13 mouse cellular contexts compared by ENCODE assay signal in the genomic region with DNA sequence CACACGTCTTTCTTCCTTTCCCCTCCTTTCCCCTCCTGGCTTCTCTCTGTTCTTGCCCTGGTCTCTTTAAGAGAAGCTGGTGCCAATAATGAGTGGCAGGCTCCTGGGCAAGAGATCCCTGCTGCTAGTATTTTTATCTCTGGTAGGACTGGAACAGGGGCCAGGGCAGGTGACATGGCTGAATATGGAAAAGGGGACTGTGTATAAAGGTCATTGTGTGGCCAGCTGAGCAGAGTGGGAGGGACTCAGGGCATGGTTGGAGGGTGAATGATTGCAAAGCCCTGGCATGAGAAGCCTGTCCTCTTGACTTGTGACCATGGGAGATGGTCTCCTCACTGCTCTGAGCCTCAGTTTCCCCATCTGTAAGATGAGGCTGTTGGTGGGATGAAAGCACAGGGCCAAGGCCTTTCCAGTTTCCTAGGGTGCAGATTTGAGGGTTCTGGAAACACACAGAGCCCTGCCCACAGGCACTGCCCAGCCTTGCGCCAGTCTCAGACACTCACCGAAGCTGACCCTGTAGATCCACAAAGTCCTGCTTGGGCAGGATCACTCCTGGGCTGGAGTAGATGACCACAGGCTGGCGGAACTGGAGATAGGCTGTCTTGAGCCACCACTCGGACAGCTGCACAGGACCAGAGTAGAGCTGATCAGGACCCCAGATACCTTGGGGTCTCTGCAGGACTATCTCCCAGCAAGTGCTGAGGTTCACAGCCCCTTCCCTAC. TPM values are rescaled to one million over a fixed set of nuclear protein-coding genes. Genes with fewer than 3 reads are reported as not detected.
A peak's percentile ranks its signal among the peaks of the same experiment; 100 is the strongest.
DNase-seq lines count a peak whose midpoint lies in the region; ATAC-seq and TF ChIP-seq lines count a peak whose summit lies in the region.
"Had no signal": no experiment of that assay in that cellular context is flagged by ENCODE, and none has a peak within 500 bp of the region (broad histone marks: within the 10 kb centered on the region; RNA-seq: fewer than 3 reads in every experiment).

No protein-coding gene starts in this region.

- peaks cover 10% of the 10 kb centered on the region; the same call in 1 of the 2 replicates for H3K4me1 ChIP-seq in kidney, adult 2 months (ENCODE audit: control insufficient read depth, insufficient read depth, low read length)
- 0 out of 2 replicates have a peak, but pooled peaks cover under 1% of the 10 kb centered on the region for H3K4me1 ChIP-seq in kidney, embryonic 14.5 days (ENCODE audit: control insufficient read depth, insufficient read depth, low read length)
- H3K4me1 ChIP-seq in heart, embryonic 16.5 days (ENCODE audit: control insufficient read depth, insufficient read depth, low read length), result peaks cover 29% of the 10 kb centered on the region
- peaks cover 20% of the 10 kb centered on the region for H3K4me1 ChIP-seq in midbrain, embryonic 15.5 days

- no peak overlapping the region for H3K4me3 ChIP-seq in kidney, adult 2 months (ENCODE audit: insufficient read depth, low read depth, low read length)
- no peak overlapping the region for H3K4me3 ChIP-seq in kidney, embryonic 14.5 days (ENCODE audit: low read length)
- H3K4me3 ChIP-seq in heart, embryonic 16.5 days (ENCODE audit: low read length), result no peak overlapping the region
- no peak overlapping the region for H3K4me3 ChIP-seq in midbrain, embryonic 15.5 days
- H3K4me3 ChIP-seq: forebrain, embryonic 15.5 days; limb, embryonic 15.5 days had no signal

- no peak for ATAC-seq in kidney, embryonic 14.5 days (ENCODE audit: low FRiP score, low TSS enrichment)
- ATAC-seq in heart, embryonic 16.5 days (replicated peaks; ENCODE audit: extremely low read depth, insufficient read depth, low FRiP score), result peak; percentile 82
- ATAC-seq in midbrain, embryonic 15.5 days (replicated peaks), result no peak
- ATAC-seq: forebrain, embryonic 15.5 days had no signal

- no peak overlapping the region for H3K4me2 ChIP-seq in kidney, embryonic 14.5 days (replicated peaks; ENCODE audit: low read depth, low read length)
- peak overlapping the region; percentile 36; the same call in 1 of the 2 replicates for H3K4me2 ChIP-seq in heart, embryonic 16.5 days (ENCODE audit: low read depth, low read length)
- no peak overlapping the region for H3K4me2 ChIP-seq in midbrain, embryonic 15.5 days
- H3K4me2 ChIP-seq: forebrain, embryonic 15.5 days; limb, embryonic 15.5 days had no signal

- peak overlapping the region; percentile 15; the same call in 1 of the 2 replicates for H3K27ac ChIP-seq in kidney, adult 2 months (ENCODE audit: insufficient read depth, low read depth, low read length)
- H3K27ac ChIP-seq in kidney, embryonic 14.5 days (ENCODE audit: low read depth, low read length), result no peak overlapping the region
- H3K27ac ChIP-seq in heart, embryonic 16.5 days (ENCODE audit: low read length), result peak overlapping the region; percentile 92
- H3K27ac ChIP-seq in midbrain, embryonic 15.5 days, result no peak overlapping the region
- H3K27ac ChIP-seq: forebrain, embryonic 15.5 days; limb, embryonic 15.5 days had no signal

- 57% methylated on average over 5 of the region's 5 CpGs for WGBS in kidney, adult 2 months
- WGBS in kidney, embryonic 14.5 days, result 84% methylated on average over 5 of the region's 5 CpGs
- WGBS in heart, embryonic 16.5 days, result 78% methylated on average over 5 of the region's 5 CpGs
- WGBS in midbrain, embryonic 15.5 days, result 94% methylated on average over 5 of the region's 5 CpGs

- TF ChIP-seq POLR2A in kidney, adult 2 months (IDR thresholded peaks at IDR 0.05; ENCODE audit: low read depth, low read length), result no peak

- no peaks in the 10 kb centered on the region for H3K36me3 ChIP-seq in kidney, adult 2 months (ENCODE audit: control insufficient read depth, insufficient read depth, low read length)
- H3K36me3 ChIP-seq in kidney, embryonic 14.5 days (ENCODE audit: control insufficient read depth, insufficient read depth, low read length), result peaks cover 34% of the 10 kb centered on the region
- peaks cover 35% of the 10 kb centered on the region for H3K36me3 ChIP-seq in heart, embryonic 16.5 days (ENCODE audit: control insufficient read depth, insufficient read depth)
- H3K36me3 ChIP-seq in midbrain, embryonic 15.5 days (replicated peaks), result peaks cover 30% of the 10 kb centered on the region

- no peak overlapping the region for H3K9ac ChIP-seq in kidney, embryonic 14.5 days (ENCODE audit: low read depth, low read length)
- peak overlapping the region; percentile 28; the same call in 1 of the 2 replicates for H3K9ac ChIP-seq in heart, embryonic 16.5 days (ENCODE audit: low read length)
- no peak overlapping the region for H3K9ac ChIP-seq in midbrain, embryonic 15.5 days
- H3K9ac ChIP-seq: forebrain, embryonic 15.5 days had no signal

- no peaks in the 10 kb centered on the region for H3K9me3 ChIP-seq in kidney, embryonic 14.5 days (ENCODE audit: control insufficient read depth, low read length)
- H3K9me3 ChIP-seq in heart, embryonic 16.5 days (replicated peaks; ENCODE audit: control insufficient read depth, low read length), result no peaks in the 10 kb centered on the region
- H3K9me3 ChIP-seq in midbrain, embryonic 15.5 days, result no peaks in the 10 kb centered on the region
- H3K9me3 ChIP-seq: forebrain, embryonic 15.5 days; limb, embryonic 15.5 days had no signal

- no peak for TF ChIP-seq CTCF in kidney, adult 2 months (conservative IDR thresholded peaks at IDR 0.05; ENCODE audit: insufficient read depth, insufficient read length, low read depth, low read length)

- DNase-seq in adrenal gland, adult 2 months, result peak; percentile 59
- DNase-seq in adrenal gland, adult 8-10 months, result no peak
- DNase-seq in kidney, adult 2 months, result peak; percentile 84
- DNase-seq in kidney, postnatal 25 days, result peak; percentile 66 to 89
- DNase-seq in urinary bladder, adult 18-20 months (ENCODE audit: low spot score in 2 of 2), result no peak
- DNase-seq: adrenal gland, postnatal 25 days; cerebellum, adult 11 months; layer of hippocampus, postnatal 36 days had no signal

- no peaks in the 10 kb centered on the region for H3K27me3 ChIP-seq in kidney, adult 2 months (replicated peaks; ENCODE audit: control insufficient read depth, insufficient read depth, low read length)
- no peaks in the 10 kb centered on the region for H3K27me3 ChIP-seq in kidney, embryonic 14.5 days (ENCODE audit: control insufficient read depth, insufficient read depth, low read length)
- no peaks in the 10 kb centered on the region for H3K27me3 ChIP-seq in heart, embryonic 16.5 days (ENCODE audit: control insufficient read depth, insufficient read depth, low read length)
- H3K27me3 ChIP-seq in midbrain, embryonic 15.5 days (replicated peaks), result no peaks in the 10 kb centered on the region
- H3K27me3 ChIP-seq: forebrain, embryonic 15.5 days; limb, embryonic 15.5 days had no signal

RNA-seq across cellular contexts. Expression of gene Crat, which starts 6.0 kb away (rescaled TPM):
- 100 to 1,000 TPM; 216 to 274 TPM for total RNA-seq in adrenal gland, adult 2 months (2021)
- polyA plus RNA-seq in adrenal gland, adult 2 months (2012; rRNA removed), result 326 and 448 TPM in 2 replicates
- total RNA-seq in adrenal gland, adult 8-10 months (2022), result 100 to 1,000 TPM in 1 of 4 experiments, 10 to 100 TPM in 3; 59.0 to 122 (median 95.3) TPM
- 214 and 254 TPM in 2 replicates for polyA plus RNA-seq in kidney, adult 2 months (2012; rRNA removed)
- polyA plus RNA-seq in kidney, embryonic 14.5 days (2014; fragmentation: Nextera tagmentation; extraction: Ambion mirVana), result 21.4 and 30.6 TPM in 2 replicates
- 164 and 169 TPM in 2 replicates for polyA plus RNA-seq in heart, embryonic 16.5 days (2015; fragmentation: Nextera tagmentation; extraction: Ambion mirVana)
- 22.5 and 23.9 TPM in 2 replicates for polyA plus RNA-seq in midbrain, embryonic 15.5 days (2015; fragmentation: Nextera tagmentation; extraction: Ambion mirVana)

RNA-seq across cellular contexts. Expression of gene Ptpa, which starts 6.2 kb away (rescaled TPM):
- total RNA-seq in adrenal gland, adult 2 months (2021), result 100 to 1,000 TPM; 124 to 147 TPM
- polyA plus RNA-seq in adrenal gland, adult 2 months (2012; rRNA removed), result 235 and 242 TPM in 2 replicates
- 100 to 1,000 TPM; 135 to 153 (median 141) TPM for total RNA-seq in adrenal gland, adult 8-10 months (2022)
- polyA plus RNA-seq in kidney, adult 2 months (2012; rRNA removed), result 132 and 176 TPM in 2 replicates
- 92.3 and 96.0 TPM in 2 replicates for polyA plus RNA-seq in kidney, embryonic 14.5 days (2014; fragmentation: Nextera tagmentation; extraction: Ambion mirVana)
- 125 and 126 TPM in 2 replicates for polyA plus RNA-seq in heart, embryonic 16.5 days (2015; fragmentation: Nextera tagmentation; extraction: Ambion mirVana)
- 152 and 155 TPM in 2 replicates for polyA plus RNA-seq in midbrain, embryonic 15.5 days (2015; fragmentation: Nextera tagmentation; extraction: Ambion mirVana)

RNA-seq across cellular contexts. Expression of gene Dolpp1, which starts 17.6 kb away (rescaled TPM):
- 10 to 100 TPM; 16.5 to 21.9 TPM for total RNA-seq in adrenal gland, adult 2 months (2021)
- polyA plus RNA-seq in adrenal gland, adult 2 months (2012; rRNA removed), result 70.6 and 82.0 TPM in 2 replicates
- total RNA-seq in adrenal gland, adult 8-10 months (2022), result 10 to 100 TPM; 18.0 to 24.2 (median 19.8) TPM
- polyA plus RNA-seq in kidney, adult 2 months (2012; rRNA removed), result 30.6 and 36.4 TPM in 2 replicates
- 31.0 and 34.7 TPM in 2 replicates for polyA plus RNA-seq in kidney, embryonic 14.5 days (2014; fragmentation: Nextera tagmentation; extraction: Ambion mirVana)
- polyA plus RNA-seq in heart, embryonic 16.5 days (2015; fragmentation: Nextera tagmentation; extraction: Ambion mirVana), result 26.0 and 29.3 TPM in 2 replicates
- 66.8 and 69.9 TPM in 2 replicates for polyA plus RNA-seq in midbrain, embryonic 15.5 days (2015; fragmentation: Nextera tagmentation; extraction: Ambion mirVana)

RNA-seq across cellular contexts. Expression of gene Miga2, which starts 45.6 kb away (rescaled TPM):
- 100 to 1,000 TPM in 1 of 2 experiments, 10 to 100 TPM in 1; 71.7 to 111 TPM for total RNA-seq in adrenal gland, adult 2 months (2021)
- 55.8 and 68.1 TPM in 2 replicates for polyA plus RNA-seq in adrenal gland, adult 2 months (2012; rRNA removed)
- total RNA-seq in adrenal gland, adult 8-10 months (2022), result 100 to 1,000 TPM in 1 of 4 experiments, 10 to 100 TPM in 3; 80.6 to 104 (median 91.1) TPM
- polyA plus RNA-seq in kidney, adult 2 months (2012; rRNA removed), result 46.8 and 53.3 TPM in 2 replicates
- 14.5 and 25.0 TPM in 2 replicates for polyA plus RNA-seq in kidney, embryonic 14.5 days (2014; fragmentation: Nextera tagmentation; extraction: Ambion mirVana)
- polyA plus RNA-seq in heart, embryonic 16.5 days (2015; fragmentation: Nextera tagmentation; extraction: Ambion mirVana), result 38.7 and 43.5 TPM in 2 replicates
- polyA plus RNA-seq in midbrain, embryonic 15.5 days (2015; fragmentation: Nextera tagmentation; extraction: Ambion mirVana), result 33.9 and 34.9 TPM in 2 replicates

RNA-seq across cellular contexts. Expression of gene Sh3glb2, which starts 50.5 kb away (rescaled TPM):
- 10 to 100 TPM; 74.8 to 80.1 TPM for total RNA-seq in adrenal gland, adult 2 months (2021)
- 270 and 325 TPM in 2 replicates for polyA plus RNA-seq in adrenal gland, adult 2 months (2012; rRNA removed)
- 100 to 1,000 TPM in 2 of 4 experiments, 10 to 100 TPM in 2; 85.4 to 115 (median 101) TPM for total RNA-seq in adrenal gland, adult 8-10 months (2022)
- polyA plus RNA-seq in kidney, adult 2 months (2012; rRNA removed), result 84.6 and 132 TPM in 2 replicates
- 69.4 and 70.9 TPM in 2 replicates for polyA plus RNA-seq in kidney, embryonic 14.5 days (2014; fragmentation: Nextera tagmentation; extraction: Ambion mirVana)
- 135 and 136 TPM in 2 replicates for polyA plus RNA-seq in heart, embryonic 16.5 days (2015; fragmentation: Nextera tagmentation; extraction: Ambion mirVana)
- polyA plus RNA-seq in midbrain, embryonic 15.5 days (2015; fragmentation: Nextera tagmentation; extraction: Ambion mirVana), result 214 and 219 TPM in 2 replicates

Comparison
In these comparisons a context has a peak if more than half of its experiments do, and no peak if none do; other contexts are left out.
1. DNase-seq: peak in adrenal gland, adult 2 months (single experiment), kidney, adult 2 months (single experiment) and kidney, postnatal 25 days (2 of 2); none in adrenal gland, adult 8-10 months (single experiment) and urinary bladder, adult 18-20 months (0 of 2).
2. H3K27ac ChIP-seq: peak in kidney, adult 2 months (single experiment) and heart, embryonic 16.5 days (single experiment); none in kidney, embryonic 14.5 days (single experiment) and midbrain, embryonic 15.5 days (single experiment).